Mouse (Mus musculus): ENCODE data around the gene Megf11.

Gene Megf11

DNA sequence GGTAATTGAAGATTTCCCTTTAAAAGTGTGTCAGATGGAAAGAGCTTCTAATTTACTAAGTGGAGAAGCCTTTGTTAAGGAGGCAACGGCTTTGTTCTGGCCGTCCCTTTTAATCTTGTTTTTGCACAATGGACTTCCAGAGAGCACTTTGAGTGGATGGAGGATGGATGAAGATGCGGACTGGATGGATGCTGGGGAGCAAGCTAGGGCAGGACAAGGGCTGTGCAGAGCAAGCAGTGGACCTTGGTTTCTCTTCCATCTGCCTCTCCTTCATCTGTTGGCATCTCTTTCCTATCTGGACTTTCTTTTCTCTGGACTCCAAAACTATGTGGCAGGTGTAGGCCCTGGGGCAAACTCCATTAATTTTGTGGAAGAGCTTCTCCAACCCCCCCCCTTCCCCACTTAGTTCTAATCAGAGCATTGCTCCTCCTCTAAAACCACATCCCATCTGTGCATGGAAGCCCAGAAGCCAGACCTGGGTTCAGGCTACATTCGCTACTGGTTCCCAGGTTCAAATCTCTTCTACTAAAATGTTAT is 135.4 kb downstream of the Megf11 start:
- DNase-seq (ENCODE audit: low read depth), result no peak

DNA sequence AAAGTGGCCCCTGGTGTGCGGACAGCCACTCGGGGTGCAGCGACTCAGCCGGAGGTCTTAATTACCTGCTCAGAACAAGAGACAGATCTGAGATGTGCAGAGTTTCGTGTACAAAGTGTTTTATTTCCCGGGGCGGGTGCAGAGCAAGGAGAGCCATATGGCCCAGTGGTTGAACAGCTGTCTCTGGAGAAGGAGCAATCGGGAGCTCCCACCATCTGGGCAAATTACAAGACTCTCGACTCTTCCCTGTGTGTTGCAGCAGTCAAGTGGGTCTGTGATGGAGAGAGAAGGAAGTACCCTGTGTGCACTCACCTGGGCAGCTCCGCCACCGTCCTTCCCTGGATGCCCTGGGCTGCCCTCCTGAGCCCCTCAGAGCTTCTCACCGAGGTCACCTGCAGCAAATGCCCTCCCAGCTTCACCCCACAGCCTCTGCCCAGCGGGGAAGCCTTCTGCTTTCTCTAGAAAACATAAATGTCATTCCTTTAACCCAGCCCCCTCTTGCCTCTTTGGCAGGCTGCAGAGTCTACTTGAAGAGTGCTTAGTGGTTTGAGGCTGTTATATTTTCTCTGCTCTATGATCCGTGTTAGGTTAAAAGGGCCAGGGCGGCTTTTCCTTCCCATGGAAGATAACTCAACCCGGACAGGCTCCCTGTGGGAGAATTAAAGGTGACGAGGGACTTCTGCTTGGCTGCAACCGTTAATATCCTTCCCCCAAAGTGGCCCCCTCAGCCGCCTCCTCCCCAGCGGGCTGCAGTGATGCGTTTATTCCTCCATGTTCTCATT is 138.0 kb downstream of the Megf11 start:
- DNase-seq (ENCODE audit: low read depth), result no peak

GRCm38 (mm10) chr9:64528061-64528460 is 142.6 kb downstream of the Megf11 start:
- no peak for DNase-seq (ENCODE audit: low read depth)

DNA sequence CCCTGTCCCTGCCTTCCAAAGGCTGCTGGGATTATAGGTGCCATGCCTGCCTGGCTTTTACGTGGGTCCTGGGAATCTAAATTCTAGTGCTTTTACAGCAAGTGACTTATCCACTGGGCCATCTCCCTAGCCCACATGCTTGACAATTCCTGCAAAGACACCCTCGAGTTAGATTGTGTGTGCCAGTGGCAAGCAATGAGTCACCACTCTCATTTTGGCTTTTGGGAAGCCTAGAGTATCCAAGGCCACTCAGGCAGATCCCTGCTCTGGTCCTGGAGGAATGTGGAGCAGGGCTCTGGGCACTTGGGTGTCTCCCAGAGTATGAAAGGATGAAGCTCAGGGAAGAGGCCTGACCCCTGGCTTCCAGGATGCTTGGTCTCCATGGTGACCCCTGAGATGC is 143.2 kb downstream of the Megf11 start:
- DNase-seq (ENCODE audit: low read depth), result no peak

- no peak for DNase-seq (ENCODE audit: low read depth)
Observed at GRCm38 (mm10) chr9:64531935-64532334, 146.5 kb downstream of the Megf11 start.

- DNase-seq (ENCODE audit: low read depth), result no peak
Observed at GRCm38 (mm10) chr9:64532711-64533242, 147.4 kb downstream of the Megf11 start.

DNA sequence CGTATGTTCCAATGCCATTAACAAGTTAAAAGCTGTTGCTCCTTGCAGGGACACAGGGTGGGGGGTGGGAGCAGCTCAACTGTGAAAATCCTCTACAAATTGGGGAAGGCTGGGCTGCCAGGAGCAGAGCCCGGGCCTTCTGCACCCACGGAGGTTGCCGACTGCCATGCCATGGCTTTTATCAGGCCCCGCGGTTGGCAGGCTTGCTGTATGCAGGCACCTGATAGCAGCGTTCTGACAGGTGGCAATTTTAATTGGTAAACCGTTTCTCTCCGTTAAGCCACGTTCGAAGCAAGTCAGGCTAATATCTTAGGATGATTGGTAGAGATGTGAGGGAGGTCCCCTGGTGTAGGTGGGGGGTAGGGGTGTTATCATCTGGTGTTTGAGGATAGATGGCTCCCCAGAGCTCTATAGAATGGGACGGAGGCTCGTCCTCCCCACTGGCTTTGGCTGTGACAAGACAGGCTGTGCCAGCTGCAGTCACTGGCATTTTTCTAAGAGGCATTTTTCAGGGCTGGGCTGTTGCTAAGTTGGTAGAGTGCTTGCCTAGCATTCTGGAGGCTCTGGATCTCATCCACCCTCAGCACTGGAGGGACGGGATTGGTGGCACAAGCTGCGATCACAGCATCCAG is 148.2 kb downstream of the Megf11 start:
- DNase-seq (ENCODE audit: low read depth), result no peak

DNA sequence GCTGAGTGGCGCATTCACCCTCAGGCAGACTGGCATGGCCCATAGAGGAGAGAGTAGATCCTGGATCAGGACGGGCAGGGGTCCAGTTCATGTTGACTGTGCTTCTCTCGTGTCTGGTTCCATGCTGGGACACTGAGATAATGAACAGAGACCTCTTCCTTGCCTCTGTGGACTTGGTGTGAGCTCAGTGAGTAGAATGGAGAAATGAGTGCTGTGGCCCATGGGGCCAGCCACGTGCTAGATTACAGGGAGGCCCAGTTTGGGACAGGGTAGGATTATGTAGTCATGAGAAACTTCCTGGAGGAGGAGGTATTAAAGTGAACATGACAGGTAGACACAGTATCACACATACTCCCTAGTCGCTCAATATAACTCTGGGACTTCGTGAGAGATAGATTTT is 148.9 kb downstream of the Megf11 start:
- no peak for DNase-seq (ENCODE audit: low read depth)

DNA sequence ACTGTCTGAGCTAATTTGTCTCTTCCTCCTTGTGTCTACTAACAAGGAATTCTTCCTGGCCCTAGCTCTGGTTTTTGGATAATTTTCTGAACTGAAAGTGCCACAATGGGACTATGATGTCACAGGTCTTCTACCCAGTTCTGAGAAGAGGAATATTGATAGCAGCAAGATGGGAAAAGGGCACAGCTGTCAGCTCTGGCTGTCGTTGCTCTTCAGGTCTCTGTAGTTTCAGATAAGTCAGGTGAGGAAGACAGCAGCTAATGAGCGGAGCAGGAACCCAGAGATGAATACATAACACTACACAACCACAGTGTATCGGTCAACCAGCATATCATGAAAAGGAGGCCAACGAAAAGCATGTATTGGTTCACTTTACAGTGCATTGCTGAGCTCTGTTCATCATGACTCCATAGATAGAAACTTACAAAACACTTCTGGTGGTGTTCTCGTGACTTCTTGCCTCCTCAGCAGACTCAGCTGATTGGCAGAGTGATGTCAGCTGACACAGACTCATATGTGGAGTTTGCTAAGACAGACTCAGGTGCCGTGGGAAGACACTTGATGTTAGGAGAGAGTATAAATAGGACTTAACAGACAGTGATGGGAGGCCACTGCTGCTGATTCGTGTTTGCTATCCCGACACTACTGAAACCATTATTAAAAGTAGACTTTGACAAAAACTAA is 149.6 kb downstream of the Megf11 start:
- no peak for DNase-seq (ENCODE audit: low read depth)

- no peak for DNase-seq (ENCODE audit: low read depth)
Observed at GRCm38 (mm10) chr9:64537821-64538220, 152.4 kb downstream of the Megf11 start.

GRCm38 (mm10) chr9:64542246-64542645 is 156.8 kb downstream of the Megf11 start:
- DNase-seq (ENCODE audit: low read depth), result no peak

DNA sequence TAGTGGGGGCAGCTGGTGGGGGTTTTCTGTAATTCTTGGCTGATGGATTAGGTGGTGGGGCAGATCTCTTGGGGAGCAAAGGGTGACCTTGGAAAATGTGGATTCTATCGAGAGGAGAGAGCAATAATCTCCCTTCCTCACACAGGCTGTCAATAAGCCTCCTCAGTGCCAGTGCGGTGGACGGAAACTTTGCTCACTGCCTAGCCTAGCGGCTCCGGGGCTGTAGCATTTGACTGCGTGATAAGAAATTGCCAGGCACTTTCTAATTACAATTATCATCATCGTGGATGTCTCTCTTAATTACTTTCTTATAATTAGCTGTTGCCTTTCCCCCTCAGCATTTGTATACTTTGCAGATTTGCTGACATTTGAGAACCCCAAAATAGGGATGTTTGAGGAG is 157.7 kb downstream of the Megf11 start:
- DNase-seq (ENCODE audit: low read depth), result no peak

- DNase-seq (ENCODE audit: low read depth), result no peak
Observed at GRCm38 (mm10) chr9:64546344-64546991, 161.0 kb downstream of the Megf11 start.

DNA sequence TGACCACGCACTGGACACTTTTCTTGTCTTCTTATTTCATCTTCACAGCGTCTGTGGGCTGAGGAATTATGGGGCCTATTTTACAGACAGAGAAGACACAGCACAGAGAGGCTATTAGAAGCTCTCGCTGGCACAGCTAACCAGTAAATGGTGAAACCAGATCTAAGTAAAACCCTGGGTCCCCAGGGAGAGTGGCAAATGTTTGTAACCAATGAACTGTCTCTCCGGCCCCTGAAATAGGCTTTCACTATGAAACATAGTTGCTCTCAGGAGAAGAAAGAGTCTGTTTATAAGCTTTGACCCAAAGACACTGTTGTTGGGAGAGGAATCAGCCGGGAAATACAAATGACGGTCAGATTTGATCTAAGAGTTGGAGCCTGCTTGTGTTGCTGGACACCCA is 162.9 kb downstream of the Megf11 start:
- no peak for DNase-seq (ENCODE audit: low read depth)

DNA sequence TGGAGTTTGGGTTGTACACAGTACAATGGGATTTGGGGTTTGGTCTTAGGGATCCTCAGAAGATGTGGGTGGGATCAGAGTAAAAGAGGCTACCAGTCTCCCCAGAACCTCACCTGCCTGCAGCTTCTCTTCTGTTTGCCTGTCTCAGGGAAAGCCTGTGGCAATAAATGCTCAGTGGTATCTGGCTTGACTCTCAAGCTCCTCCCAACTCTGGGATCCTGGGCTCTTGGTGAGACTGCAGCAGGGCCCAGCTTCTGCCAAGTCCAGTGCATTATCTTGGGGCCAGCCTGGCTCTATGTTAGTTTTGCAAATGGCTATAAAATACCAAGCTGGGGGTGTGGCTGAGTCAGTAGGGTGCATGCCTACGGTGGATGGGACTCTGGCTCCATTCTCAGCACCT is 165.9 kb downstream of the Megf11 start:
- DNase-seq (ENCODE audit: low read depth), result no peak

GRCm38 (mm10) chr9:64552046-64552445 is 166.6 kb downstream of the Megf11 start:
- DNase-seq (ENCODE audit: low read depth), result no peak

DNA sequence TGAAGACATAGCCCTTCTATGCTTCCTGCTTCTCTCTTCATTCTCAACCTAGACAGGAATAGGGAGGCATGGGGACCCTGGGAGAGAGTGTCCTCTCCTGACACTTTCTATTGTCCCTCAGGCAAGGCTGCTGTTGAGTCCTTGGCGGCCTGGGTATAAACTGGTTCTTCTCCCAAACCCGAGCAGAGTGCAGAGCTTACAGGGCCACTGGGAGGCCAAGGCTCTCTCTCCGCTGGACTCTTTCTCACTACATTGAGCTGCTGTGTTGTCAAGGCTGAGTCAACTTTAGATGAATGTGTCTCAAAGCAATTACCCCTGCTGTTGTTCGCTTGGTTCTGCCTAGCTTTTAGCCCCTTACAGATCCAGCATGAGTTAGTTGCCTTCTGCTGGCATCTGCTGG is 168.0 kb downstream of the Megf11 start:
- DNase-seq (ENCODE audit: low read depth), result no peak

GRCm38 (mm10) chr9:64555620-64556019 is 170.2 kb downstream of the Megf11 start:
- DNase-seq (ENCODE audit: low read depth), result no peak

- no peak for DNase-seq (ENCODE audit: low read depth)
Observed at GRCm38 (mm10) chr9:64557110-64557745, 171.8 kb downstream of the Megf11 start.

- DNase-seq (ENCODE audit: low read depth), result no peak
Observed at GRCm38 (mm10) chr9:64557846-64558530, 172.6 kb downstream of the Megf11 start.

DNA sequence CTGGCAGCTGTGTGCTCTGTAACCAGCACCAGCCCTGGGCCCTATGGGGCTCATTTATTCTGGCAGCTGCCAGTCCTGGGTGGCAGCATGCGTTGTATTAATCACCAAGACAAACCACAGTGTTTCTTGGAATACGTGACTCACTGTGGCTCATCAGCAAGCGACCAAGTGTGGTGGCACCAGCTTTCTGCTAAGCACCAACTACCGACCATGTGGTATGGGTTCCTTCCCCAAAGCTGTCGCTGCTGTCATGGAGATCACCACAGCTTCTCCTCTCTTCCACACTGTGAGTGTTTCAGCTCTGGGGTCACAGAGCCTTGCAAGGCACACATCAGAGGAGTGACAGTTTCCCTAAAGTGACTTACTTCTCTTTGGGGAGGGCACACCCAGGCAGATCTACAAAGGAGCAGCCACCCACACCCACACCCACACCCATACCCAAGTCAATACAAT is 178.9 kb downstream of the Megf11 start:
- DNase-seq (ENCODE audit: low read depth), result no peak

All from fibroblast of lung, adult 2 months (primary cell).